Mouse (Mus musculus): ENCODE results near the gene Cubn.

Gene Cubn

DNA sequence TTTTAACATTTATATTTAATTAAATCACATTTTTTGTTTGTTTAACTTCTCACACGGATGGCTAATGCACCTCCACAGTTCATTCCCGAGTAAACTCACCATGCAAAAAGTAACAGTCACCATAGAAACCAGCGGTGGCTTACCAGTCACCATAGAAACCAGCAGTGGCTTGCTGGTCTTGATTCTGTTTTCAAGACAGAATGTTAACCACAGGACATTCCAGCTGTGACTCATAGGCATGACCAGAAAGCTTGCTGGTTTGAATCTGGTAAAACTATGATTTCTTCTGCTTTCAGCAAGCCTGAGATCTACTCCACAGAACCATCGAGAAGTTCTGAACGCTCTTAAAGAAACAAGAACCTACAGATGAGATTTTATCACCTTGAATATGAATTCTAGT, 84.3 kb downstream of the Cubn start:
- no peak for DNase-seq

DNA sequence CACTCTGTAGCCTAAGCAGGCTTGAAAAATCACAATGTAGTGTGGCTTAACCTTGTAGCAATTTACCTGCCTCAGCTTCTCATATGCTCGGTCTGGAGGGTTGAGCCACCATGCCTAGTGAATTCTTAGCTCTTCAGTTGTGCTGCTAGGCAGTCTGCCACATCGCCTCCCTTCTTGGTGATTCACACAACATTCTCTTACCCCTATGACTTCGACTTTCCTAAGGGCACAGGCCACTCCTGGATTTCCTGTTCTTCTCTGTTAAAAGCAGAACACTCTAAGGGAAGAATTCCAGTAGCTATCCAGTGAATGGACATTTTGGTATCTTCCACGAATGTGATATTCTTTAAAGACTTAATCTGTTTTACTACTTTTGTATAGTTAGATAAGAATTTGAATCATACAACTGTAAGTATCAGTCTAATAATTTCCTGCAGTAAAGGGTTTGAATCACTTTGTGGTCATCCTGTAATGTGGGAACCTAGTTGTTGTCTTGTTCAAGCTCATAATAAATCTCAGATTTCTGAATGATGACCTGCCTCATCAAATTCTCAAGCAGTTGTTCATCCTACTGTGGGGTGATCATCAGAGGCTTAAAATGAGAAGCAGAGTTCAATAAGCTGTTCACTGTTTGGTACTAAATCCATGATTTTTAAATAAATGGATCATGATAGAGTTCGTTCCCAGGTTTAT, 86.5 kb downstream of the Cubn start:
- DNase-seq, result no peak

- no peak for DNase-seq
Measured at GRCm38 (mm10) chr2:13400831-13401230, 90.8 kb downstream of the Cubn start.

- DNase-seq, result no peak
Measured at GRCm38 (mm10) chr2:13399480-13400072, 92.0 kb downstream of the Cubn start.

DNA sequence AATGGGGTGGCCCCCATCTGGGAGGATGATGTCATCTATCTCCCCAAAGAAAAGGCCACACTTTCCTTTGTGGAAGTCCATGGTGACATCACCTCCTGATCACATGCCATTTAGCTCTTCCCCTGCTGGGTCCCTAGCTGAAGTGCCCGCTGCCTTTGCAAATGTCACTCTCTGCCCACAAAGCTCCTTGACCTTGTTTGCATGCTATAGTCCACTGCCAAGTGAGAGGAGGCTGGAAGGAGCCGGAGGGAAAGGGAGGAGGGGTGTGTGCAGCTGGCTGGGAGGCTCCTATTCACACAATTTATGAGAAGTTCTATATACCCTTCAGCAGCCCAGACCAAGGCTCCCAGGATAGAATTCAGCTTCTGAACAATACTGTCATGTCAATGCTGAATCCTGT, 92.7 kb downstream of the Cubn start:
- DNase-seq, result peak in 1 of 2 experiments; percentile 47

- DNase-seq, result no peak
Measured at GRCm38 (mm10) chr2:13398551-13398950, 93.1 kb downstream of the Cubn start.

DNA sequence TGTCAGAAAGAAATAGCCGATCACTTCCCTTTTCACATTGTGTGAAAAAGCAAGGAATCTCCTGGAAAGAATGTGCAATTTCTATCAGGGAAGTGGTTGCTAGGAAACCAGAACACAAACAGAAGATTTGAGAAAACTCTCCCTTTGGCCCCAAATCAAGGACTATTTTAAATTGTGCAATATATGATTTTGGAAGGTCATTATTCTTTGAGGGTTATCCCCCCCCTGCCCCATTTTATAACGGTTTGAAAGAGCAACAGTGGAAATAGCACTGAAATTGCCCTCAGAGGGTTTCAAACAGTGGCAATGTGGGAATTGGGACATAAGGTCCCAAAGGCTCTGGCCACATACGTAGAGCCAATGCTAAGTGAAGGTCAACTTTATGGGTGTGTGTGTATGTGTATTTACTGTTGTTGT, 95.5 kb downstream of the Cubn start:
- no peak for DNase-seq

- no peak for DNase-seq
Measured at GRCm38 (mm10) chr2:13391018-13391417, 100.6 kb downstream of the Cubn start.

DNA sequence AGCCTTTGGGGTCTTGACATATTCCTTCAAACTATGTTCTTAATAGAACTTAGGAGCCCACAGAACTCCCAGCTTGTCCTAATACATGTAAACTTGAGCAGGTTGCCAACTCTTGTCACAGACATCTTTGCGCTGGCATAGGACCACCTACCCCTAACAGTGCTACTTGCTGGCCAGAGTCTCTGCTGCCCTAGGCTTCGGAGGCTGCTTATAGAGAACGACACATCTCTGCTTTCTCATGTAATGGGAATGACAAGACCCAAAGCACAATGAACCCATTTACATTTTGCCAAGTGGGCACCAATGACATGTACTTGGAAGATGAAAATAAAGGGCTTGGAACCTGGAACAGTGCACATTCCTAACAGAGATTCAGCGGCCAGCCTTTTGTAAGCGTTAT, 105.0 kb downstream of the Cubn start:
- DNase-seq, result no peak

DNA sequence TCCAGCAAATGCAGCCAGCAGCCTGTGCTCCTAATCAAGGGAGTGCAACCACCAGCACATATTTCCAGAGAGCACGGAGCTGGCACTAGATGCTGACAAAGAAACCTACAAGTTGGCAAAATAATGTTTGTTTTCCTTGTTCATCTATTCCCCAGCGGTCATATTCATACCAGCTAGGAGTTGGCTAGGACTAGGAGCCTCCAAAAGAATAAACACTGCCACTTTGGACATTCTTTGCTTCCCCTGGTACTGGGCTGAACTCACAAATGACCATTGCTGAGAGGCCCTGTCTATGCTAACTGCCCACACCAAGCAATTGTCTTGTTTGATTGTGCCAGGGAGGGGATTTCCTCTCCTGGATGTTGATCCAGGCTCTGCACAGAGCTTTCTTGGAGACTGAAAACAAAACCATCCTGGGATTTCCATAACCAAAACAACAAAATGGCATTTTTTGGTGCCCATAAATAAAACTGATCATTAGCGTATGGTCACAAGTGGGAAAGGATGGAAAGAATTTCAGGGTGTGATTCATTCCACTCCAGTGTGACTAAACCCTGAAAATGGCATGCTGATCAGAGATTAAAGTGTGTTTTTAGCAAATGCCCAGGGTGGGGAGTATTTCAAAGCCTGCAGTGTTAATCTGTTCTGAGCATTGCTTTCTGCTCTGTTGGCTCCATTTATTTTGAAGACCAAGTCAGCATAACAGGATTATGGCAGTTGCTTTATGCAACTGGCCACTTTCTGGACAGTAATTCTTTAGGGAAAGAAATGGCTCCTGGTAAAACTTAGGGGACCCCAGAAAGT, 105.9 kb downstream of the Cubn start:
- no peak for DNase-seq

- peak; percentile 28 to 60 for DNase-seq
Measured at GRCm38 (mm10) chr2:13384775-13385541, 106.7 kb downstream of the Cubn start.

DNA sequence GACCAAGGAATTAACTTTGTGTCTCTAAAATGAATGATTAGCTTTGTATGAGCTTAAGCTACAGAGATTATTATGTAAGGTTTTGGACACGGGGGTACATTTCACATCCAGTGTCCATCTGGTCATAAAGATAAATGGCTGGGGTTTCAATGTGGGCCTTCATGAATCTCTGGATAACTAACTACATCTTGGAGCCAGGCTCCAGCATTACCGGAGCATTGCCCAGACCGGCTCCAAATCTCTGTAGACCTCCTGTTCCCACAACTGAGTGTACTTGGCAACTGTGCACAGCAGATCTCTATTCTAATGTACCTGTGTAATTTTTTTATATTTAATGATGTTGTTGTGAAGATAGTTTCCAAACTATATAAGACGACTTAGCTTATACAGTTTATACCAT, 115.4 kb downstream of the Cubn start:
- DNase-seq, result no peak

DNA sequence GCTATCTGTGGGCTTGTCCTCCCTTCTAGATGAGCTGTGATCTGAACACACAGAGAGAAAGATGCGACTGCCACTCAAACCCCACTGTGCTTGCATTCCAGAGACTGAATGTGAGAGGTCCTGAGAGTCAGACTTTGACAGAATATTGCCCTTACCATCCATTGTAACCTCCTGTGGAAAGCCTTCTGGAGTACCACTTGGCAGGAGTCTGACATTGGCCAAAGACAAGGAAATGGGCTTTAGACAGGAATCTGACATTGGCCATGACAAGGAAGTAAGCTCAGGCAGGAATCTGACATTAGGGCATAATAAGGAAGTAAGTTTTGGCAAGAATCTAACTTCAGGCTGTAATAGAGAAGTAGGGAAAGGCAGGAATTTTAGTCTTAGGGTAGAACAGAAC, 118.3 kb downstream of the Cubn start:
- DNase-seq, result no peak

DNA sequence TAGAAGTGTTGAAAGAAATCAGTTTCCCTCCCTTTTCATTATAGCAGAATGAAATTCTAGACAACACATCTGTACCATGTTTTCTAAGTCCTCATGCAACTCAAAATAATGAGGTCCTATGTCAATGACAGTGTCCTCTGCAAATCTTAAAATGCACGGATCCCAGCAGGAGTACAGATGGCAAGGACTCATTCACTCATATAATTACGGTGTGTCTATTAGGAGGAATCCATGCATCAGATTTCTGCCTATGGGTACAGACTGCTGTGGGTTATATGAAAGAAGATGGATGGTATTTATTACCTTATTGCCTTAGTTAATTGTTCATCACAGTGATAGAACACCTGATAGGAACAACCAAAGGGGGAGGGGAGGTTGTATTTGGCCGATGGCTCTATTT, 118.8 kb downstream of the Cubn start:
- DNase-seq, result no peak

- DNase-seq, result peak; percentile 49 to 53
Measured at GRCm38 (mm10) chr2:13372256-13372824, 119.3 kb downstream of the Cubn start.

- DNase-seq, result no peak
Measured at GRCm38 (mm10) chr2:13371797-13372170, 119.8 kb downstream of the Cubn start.

GRCm38 (mm10) chr2:13371072-13371796, 120.4 kb downstream of the Cubn start:
- DNase-seq, result no peak

GRCm38 (mm10) chr2:13370556-13370955, 121.1 kb downstream of the Cubn start:
- DNase-seq, result no peak

DNA sequence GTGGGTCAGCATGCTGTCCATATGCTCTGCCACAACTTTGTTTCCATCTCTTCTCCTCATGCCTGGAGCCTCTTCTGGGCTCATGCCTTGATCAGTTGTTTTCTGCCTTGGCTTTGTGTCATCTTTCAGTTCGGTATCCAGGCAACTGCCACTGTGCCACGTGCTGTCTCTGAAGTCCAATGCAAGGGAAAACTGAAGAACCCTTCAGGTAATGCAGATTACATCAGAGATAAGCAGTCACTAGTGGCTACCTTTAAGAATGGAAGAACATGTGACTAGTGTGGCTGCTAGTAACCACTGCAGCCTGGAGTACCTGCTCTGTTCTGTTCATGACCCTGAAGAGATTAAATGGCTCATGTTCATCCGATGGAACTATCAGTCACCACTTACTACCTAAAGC, 123.1 kb downstream of the Cubn start:
- no peak for DNase-seq

DNA sequence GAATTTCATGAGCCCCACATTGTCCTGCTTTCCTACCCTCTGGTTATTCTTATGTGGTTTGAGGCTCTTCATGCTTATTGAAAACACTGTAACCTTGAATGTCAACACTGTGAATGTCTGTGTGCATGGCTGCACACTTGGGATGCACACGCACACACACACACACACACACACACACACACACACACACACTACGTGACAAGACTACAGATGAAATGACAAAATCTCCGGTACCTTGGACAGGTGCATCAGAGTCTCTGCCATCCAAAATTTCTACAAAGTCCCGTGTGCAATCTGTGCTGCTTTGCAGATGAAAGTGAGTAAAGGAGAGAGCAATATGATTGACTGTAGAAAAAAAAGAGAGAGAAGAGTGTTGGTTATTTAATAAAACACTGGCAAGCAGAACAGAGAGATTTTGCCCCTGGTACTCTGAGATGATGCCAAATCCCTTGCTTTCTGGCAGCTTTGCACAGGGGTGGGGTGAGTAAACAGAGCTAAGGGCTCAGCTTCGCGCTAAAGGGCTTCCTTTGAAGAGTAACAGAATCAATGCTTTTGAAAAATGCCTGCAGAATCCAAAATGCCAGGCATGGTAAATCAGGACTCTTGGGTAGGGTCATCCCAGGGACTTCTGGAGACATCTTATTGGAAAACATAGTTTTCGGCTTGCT, 133.6 kb downstream of the Cubn start:
- no peak for DNase-seq

DNA sequence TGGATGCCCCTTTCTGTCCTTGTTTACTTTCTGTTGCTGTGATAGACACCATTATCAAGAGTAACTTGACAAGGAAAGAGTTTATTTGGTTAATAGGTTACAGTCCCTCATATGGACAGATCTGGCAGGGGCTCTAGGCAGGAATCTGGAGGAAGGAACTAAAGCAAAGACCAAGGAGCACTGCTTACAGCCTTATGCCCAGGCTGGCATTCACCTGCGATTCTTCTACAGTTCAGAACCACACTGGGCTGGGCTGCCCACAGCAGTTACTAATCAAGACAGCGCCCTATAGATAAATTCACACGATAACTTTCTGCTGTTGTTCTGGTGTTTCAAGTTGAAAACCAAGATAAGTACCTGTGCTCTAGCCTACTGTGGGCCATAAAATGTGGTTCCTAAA, 138.8 kb downstream of the Cubn start:
- no peak for DNase-seq

All from kidney, postnatal 25 days (tissue).